Mouse (Mus musculus) midbrain, postnatal 0 days (tissue): ENCODE data around the gene Dlg2. TPM values are rescaled to one million over a fixed set of nuclear protein-coding genes. Genes with fewer than 3 reads are reported as not detected.

Source experiments
- ATAC-seq: fragments of 200-750 bp; cut with Nextera tagmentation; 2 replicates; pipeline ENCODE4 v1.8.0; 2017; ENCODE audit warnings: moderate number of reproducible peaks, mild to moderate bottlenecking, moderate TSS enrichment, moderate library complexity; ENCODE audit not compliant: low FRiP score
- DNase-seq: peaks from one replicate; pipeline ENCODE4 v3.0.0-alpha.2; 2015; ENCODE audit warnings: low spot score
- H3K27ac ChIP-seq: fragments of 300-500 bp; sonication (generic); 2 replicates; pipeline ENCODE4 v1.5.1; 2014; ENCODE audit warnings: low read depth, mild to moderate bottlenecking, low read length, mixed read lengths
- H3K27me3 ChIP-seq: fragments of 300-500 bp; sonication (generic); 2 replicates; pipeline ENCODE4 v1.6.1; 2014; ENCODE audit warnings: low read length, control low read depth, mixed read lengths; ENCODE audit not compliant: insufficient read depth
- H3K36me3 ChIP-seq: fragments of 300-500 bp; sonication (generic); 2 replicates; pipeline ENCODE4 v1.6.1; 2014; ENCODE audit warnings: low read length, control low read depth, mixed read lengths; ENCODE audit not compliant: insufficient read depth
- H3K4me1 ChIP-seq: fragments of 300-500 bp; sonication (generic); 2 replicates; pipeline ENCODE4 v1.6.1; 2014; ENCODE audit warnings: mild to moderate bottlenecking, control low read depth, antibody characterized with exemption, low read length, mixed read lengths; ENCODE audit not compliant: insufficient read depth
- H3K4me2 ChIP-seq: fragments of 300-500 bp; sonication (generic); 2 replicates; pipeline ENCODE4 v1.6.1; 2014; ENCODE audit warnings: low read depth, mild to moderate bottlenecking, low read length, mixed read lengths; ENCODE audit not compliant: poor library complexity, severe bottlenecking
- H3K4me3 ChIP-seq: fragments of 300-500 bp; sonication (generic); 2 replicates; pipeline ENCODE4 v1.5.1; 2014; ENCODE audit warnings: low read depth, mild to moderate bottlenecking, low read length, moderate library complexity
- H3K9ac ChIP-seq: fragments of 300-500 bp; sonication (generic); replicated peaks from 2 replicates; pipeline ENCODE4 v1.6.1; 2014; ENCODE audit warnings: mild to moderate bottlenecking, low read length, moderate library complexity, mixed read lengths; ENCODE audit not compliant: poor library complexity, severe bottlenecking
- H3K9me3 ChIP-seq: fragments of 300-500 bp; sonication (generic); 2 replicates; pipeline ENCODE4 v1.6.1; 2016; ENCODE audit warnings: low read length, control low read depth
- CTCF ChIP-seq: IDR thresholded peaks from 2 replicates; pipeline ENCODE4 v1.5.1; 2016; ENCODE audit warnings: antibody characterized with exemption, mild to moderate bottlenecking
- WGBS: fragments of 180-500 bp; shearing (Covaris S2); extraction: QIAGEN DNeasy Blood & Tissue Kit; methylation state at CpG from one replicate; pipeline ENCODE4 v1.1.7; 2014; 5-methylcytosine and 5-hydroxymethylcytosine counted together
- polyA plus RNA-seq: library from polyadenylated mRNA; unstranded; fragments of >200 nt; fragmentation: Nextera tagmentation; extraction: Ambion mirVana; gene quantifications from 2 replicates; pipeline ENCODE4 v1.2.1, GENCODE M21; 2015
- total RNA-seq: library from RNA; depleted of rRNA; stranded (reverse); fragments of >200 nt; gene quantifications from 2 replicates; pipeline ENCODE4 v1.2.3, GENCODE M21; 2014

Gene Dlg2
- total and polyA plus RNA-seq, 2 experiments from 2014 or later = 21.6 to 126 TPM

GRCm38 (mm10) chr7:91311177-91311576 is 834.7 kb downstream of the Dlg2 start:
- Histone ChIP-seq H3K9me3 (no peaks in the 10 kb centered on the region), H3K27ac (no peak overlapping the region), H3K4me2 (no peak overlapping the region), H3K4me3 (no peak overlapping the region), H3K27me3 (no peaks in the 10 kb centered on the region), H3K36me3 (no peaks in the 10 kb centered on the region), H3K9ac (no peak overlapping the region), H3K4me1 (no peaks in the 10 kb centered on the region)
- no peak for ATAC-seq
- no peak for TF ChIP-seq CTCF
- WGBS = 83% methylated on average over 5 of the region's 5 CpGs
- DNase-seq = no peak

- no peak overlapping the region for H3K4me2 ChIP-seq
- DNase-seq = no peak
- no peak for ATAC-seq
- no peaks in the 10 kb centered on the region for H3K4me1 ChIP-seq
- no peak overlapping the region for H3K4me3 ChIP-seq
- no peaks in the 10 kb centered on the region for H3K9me3 ChIP-seq
- no peak overlapping the region for H3K27ac ChIP-seq
- H3K27me3 ChIP-seq = no peaks in the 10 kb centered on the region
- H3K9ac ChIP-seq = no peak overlapping the region
- H3K36me3 ChIP-seq = no peaks in the 10 kb centered on the region
- TF ChIP-seq CTCF = no peak
Measured at GRCm38 (mm10) chr7:91345073-91345472, 868.6 kb downstream of the Dlg2 start.

GRCm38 (mm10) chr7:91369821-91370321 is 893.4 kb downstream of the Dlg2 start:
- no peaks in the 10 kb centered on the region for H3K9me3 ChIP-seq
- no peak overlapping the region for H3K4me3 ChIP-seq
- no peak for TF ChIP-seq CTCF
- H3K36me3 ChIP-seq = no peaks in the 10 kb centered on the region
- H3K4me2 ChIP-seq = no peak overlapping the region
- no peak overlapping the region for H3K9ac ChIP-seq
- DNase-seq (no peak), ATAC-seq (no peak)
- 55% methylated on average over 10 of the region's 10 CpGs for WGBS
- H3K4me1 ChIP-seq = no peaks in the 10 kb centered on the region
- H3K27me3 ChIP-seq = no peaks in the 10 kb centered on the region
- H3K27ac ChIP-seq = no peak overlapping the region

- no peak for TF ChIP-seq CTCF
- Histone ChIP-seq H3K9me3 (no peaks in the 10 kb centered on the region), H3K4me2 (no peak overlapping the region), H3K36me3 (no peaks in the 10 kb centered on the region), H3K4me1 (no peaks in the 10 kb centered on the region), H3K9ac (no peak overlapping the region), H3K27ac (no peak overlapping the region), H3K4me3 (no peak overlapping the region), H3K27me3 (no peaks in the 10 kb centered on the region)
- DNase-seq = no peak
- WGBS = 72% methylated on average over 3 of the region's 3 CpGs
- no peak for ATAC-seq
Measured at GRCm38 (mm10) chr7:91382281-91382680, 905.8 kb downstream of the Dlg2 start.

GRCm38 (mm10) chr7:91383873-91384272 is 907.4 kb downstream of the Dlg2 start:
- no peak for TF ChIP-seq CTCF
- WGBS = 19% methylated on average over 1 of the region's 1 CpGs
- ATAC-seq (no peak), DNase-seq (no peak)
- H3K9ac ChIP-seq = no peak overlapping the region
- H3K27me3 ChIP-seq = no peaks in the 10 kb centered on the region
- H3K9me3 ChIP-seq = no peaks in the 10 kb centered on the region
- H3K4me1 ChIP-seq = no peaks in the 10 kb centered on the region
- no peak overlapping the region for H3K4me3 ChIP-seq
- no peak overlapping the region for H3K4me2 ChIP-seq
- H3K27ac ChIP-seq = no peak overlapping the region
- no peaks in the 10 kb centered on the region for H3K36me3 ChIP-seq

GRCm38 (mm10) chr7:91389272-91389671 is 912.8 kb downstream of the Dlg2 start:
- H3K9me3 ChIP-seq = no peaks in the 10 kb centered on the region
- no peak overlapping the region for H3K4me3 ChIP-seq
- no peak overlapping the region for H3K4me2 ChIP-seq
- no peaks in the 10 kb centered on the region for H3K4me1 ChIP-seq
- H3K27me3 ChIP-seq = no peaks in the 10 kb centered on the region
- ATAC-seq (no peak), DNase-seq (no peak)
- 80% methylated on average over 5 of the region's 5 CpGs for WGBS
- no peak overlapping the region for H3K27ac ChIP-seq
- H3K9ac ChIP-seq = no peak overlapping the region
- TF ChIP-seq CTCF = no peak
- H3K36me3 ChIP-seq = no peaks in the 10 kb centered on the region
